ENCODE assay signal across 8 mouse cellular contexts in genomic region chr14:47648706-47649630, GRCm38 (mm10). TPM values are rescaled to one million over a fixed set of nuclear protein-coding genes. Genes with fewer than 3 reads are reported as not detected.
DNase-seq lines count a peak whose midpoint lies in the region; ATAC-seq and TF ChIP-seq lines count a peak whose summit lies in the region.

No protein-coding gene starts in this region.

- H3K4me1 ChIP-seq in forebrain, embryonic 11.5 days (replicated peaks; ENCODE audit: control insufficient read depth, insufficient read depth, low read length), result peaks cover 5% of the 10 kb centered on the region; the same call in 1 of the 2 replicates
- H3K4me1 ChIP-seq in heart, embryonic 16.5 days (ENCODE audit: control insufficient read depth, insufficient read depth, low read length), result peaks cover 28% of the 10 kb centered on the region
- H3K4me1 ChIP-seq in liver, embryonic 15.5 days (replicated peaks), result peaks cover 16% of the 10 kb centered on the region
- peaks cover 9% of the 10 kb centered on the region for H3K4me1 ChIP-seq in neural tube, embryonic 12.5 days
- H3K4me1 ChIP-seq in stomach, postnatal 0 days (replicated peaks; ENCODE audit: control insufficient read depth, insufficient read depth), result no peaks in the 10 kb centered on the region

- H3K9ac ChIP-seq in forebrain, embryonic 11.5 days (ENCODE audit: low read length), result peak overlapping the region; percentile 97
- H3K9ac ChIP-seq in heart, embryonic 16.5 days (ENCODE audit: low read length), result peak overlapping the region; percentile 99
- peak overlapping the region; percentile 80 for H3K9ac ChIP-seq in liver, embryonic 15.5 days
- peak overlapping the region; percentile 94 for H3K9ac ChIP-seq in neural tube, embryonic 12.5 days
- H3K9ac ChIP-seq in stomach, postnatal 0 days (ENCODE audit: low read length), result peak overlapping the region; percentile 95

- peak overlapping the region; percentile 87 for H3K27ac ChIP-seq in forebrain, embryonic 11.5 days (ENCODE audit: low read depth, low read length)
- H3K27ac ChIP-seq in heart, embryonic 16.5 days (ENCODE audit: low read length), result peak overlapping the region; percentile 98
- peak overlapping the region; percentile 87 for H3K27ac ChIP-seq in liver, embryonic 15.5 days (replicated peaks)
- peak overlapping the region; percentile 85 for H3K27ac ChIP-seq in neural tube, embryonic 12.5 days
- H3K27ac ChIP-seq in stomach, postnatal 0 days (replicated peaks), result peak overlapping the region; percentile 97

- no peaks in the 10 kb centered on the region for H3K27me3 ChIP-seq in forebrain, embryonic 11.5 days (ENCODE audit: control insufficient read depth, insufficient read depth, low read length)
- no peaks in the 10 kb centered on the region for H3K27me3 ChIP-seq in heart, embryonic 16.5 days (ENCODE audit: control insufficient read depth, insufficient read depth, low read length)
- H3K27me3 ChIP-seq in liver, embryonic 15.5 days, result peaks cover 23% of the 10 kb centered on the region
- H3K27me3 ChIP-seq in neural tube, embryonic 12.5 days (replicated peaks), result no peaks in the 10 kb centered on the region
- no peaks in the 10 kb centered on the region; the same call in 1 of the 2 replicates for H3K27me3 ChIP-seq in stomach, postnatal 0 days (ENCODE audit: control insufficient read depth, insufficient read depth, low read length)

- ATAC-seq in CD4-positive, CD25-positive, alpha-beta regulatory T cell, adult 4 months, result peak; percentile 64
- peak; percentile 95 for ATAC-seq in forebrain, embryonic 11.5 days (replicated peaks; ENCODE audit: low FRiP score)
- ATAC-seq in heart, embryonic 16.5 days (replicated peaks; ENCODE audit: extremely low read depth, insufficient read depth, low FRiP score), result peak; percentile 93
- ATAC-seq in liver, embryonic 15.5 days (ENCODE audit: insufficient read depth), result peak; percentile 89
- ATAC-seq in neural tube, embryonic 12.5 days (ENCODE audit: low FRiP score, low read depth), result peak; percentile 94
- ATAC-seq in stomach, postnatal 0 days (ENCODE audit: low FRiP score, low TSS enrichment), result peak; percentile 96

- no peak for TF ChIP-seq CTCF in stomach, postnatal 0 days (IDR thresholded peaks at IDR 0.05; ENCODE audit: low read depth)

- peak overlapping the region; percentile 93 for H3K4me3 ChIP-seq in forebrain, embryonic 11.5 days (ENCODE audit: low read depth, low read length)
- H3K4me3 ChIP-seq in heart, embryonic 16.5 days (ENCODE audit: low read length), result peak overlapping the region; percentile 98
- peak overlapping the region; percentile 83 for H3K4me3 ChIP-seq in liver, embryonic 15.5 days (replicated peaks)
- peak overlapping the region; percentile 97 for H3K4me3 ChIP-seq in neural tube, embryonic 12.5 days
- peak overlapping the region; percentile 91 for H3K4me3 ChIP-seq in stomach, postnatal 0 days (ENCODE audit: low read depth, low read length)

- no peaks in the 10 kb centered on the region for H3K9me3 ChIP-seq in forebrain, embryonic 11.5 days (ENCODE audit: control insufficient read depth, low read length)
- H3K9me3 ChIP-seq in heart, embryonic 16.5 days (replicated peaks; ENCODE audit: control insufficient read depth, low read length), result no peaks in the 10 kb centered on the region
- H3K9me3 ChIP-seq in liver, embryonic 15.5 days (replicated peaks), result no peaks in the 10 kb centered on the region
- no peaks in the 10 kb centered on the region for H3K9me3 ChIP-seq in neural tube, embryonic 12.5 days
- no peaks in the 10 kb centered on the region for H3K9me3 ChIP-seq in stomach, postnatal 0 days (ENCODE audit: control insufficient read depth, low read length)

- 1% methylated on average over 45 of the region's 82 CpGs for WGBS in forebrain, embryonic 11.5 days
- under 1% methylated on average over 81 of the region's 82 CpGs for WGBS in heart, embryonic 16.5 days
- WGBS in liver, embryonic 15.5 days (ENCODE audit: insufficient replicate concordance), result 1% methylated on average over 82 of the region's 82 CpGs
- under 1% methylated on average over 82 of the region's 82 CpGs for WGBS in neural tube, embryonic 12.5 days
- WGBS in stomach, postnatal 0 days, result 1% methylated on average over 58 of the region's 82 CpGs

- DNase-seq in c-Kit-negative CD71-positive TER-119-positive erythroid progenitor cells, embryonic 14.5 days (ENCODE audit: low read depth, low spot score), result peak; percentile 31
- DNase-seq in forebrain, embryonic 11.5 days (ENCODE audit: low spot score), result peak; percentile 91
- DNase-seq in kidney, postnatal 36 days, result peak; percentile 85 to 92
- peak; percentile 86 for DNase-seq in stomach, postnatal 0 days (ENCODE audit: low spot score)

- H3K4me2 ChIP-seq in forebrain, embryonic 11.5 days (ENCODE audit: low read depth, low read length, severe bottlenecking), result peak overlapping the region; percentile 81
- H3K4me2 ChIP-seq in heart, embryonic 16.5 days (ENCODE audit: low read depth, low read length), result peak overlapping the region; percentile 72
- H3K4me2 ChIP-seq in liver, embryonic 15.5 days, result peak overlapping the region; percentile 97
- H3K4me2 ChIP-seq in neural tube, embryonic 12.5 days (replicated peaks), result peak overlapping the region; percentile 59
- peak overlapping the region; percentile 74 for H3K4me2 ChIP-seq in stomach, postnatal 0 days (replicated peaks; ENCODE audit: low read depth)

- no peak for TF ChIP-seq EP300 in stomach, postnatal 0 days (optimal IDR thresholded peaks at IDR 0.05)

- no peaks in the 10 kb centered on the region for H3K36me3 ChIP-seq in forebrain, embryonic 11.5 days (ENCODE audit: control insufficient read depth, insufficient read depth, low read length)
- H3K36me3 ChIP-seq in heart, embryonic 16.5 days (ENCODE audit: control insufficient read depth, insufficient read depth), result no peaks in the 10 kb centered on the region
- no peaks in the 10 kb centered on the region for H3K36me3 ChIP-seq in liver, embryonic 15.5 days (replicated peaks)
- H3K36me3 ChIP-seq in neural tube, embryonic 12.5 days, result no peaks in the 10 kb centered on the region
- no peaks in the 10 kb centered on the region for H3K36me3 ChIP-seq in stomach, postnatal 0 days (ENCODE audit: control insufficient read depth, insufficient read depth, low read length)

RNA-seq across cellular contexts. Expression of gene Ktn1, which starts 0.7 kb away (rescaled TPM):
- polyA plus RNA-seq in CD4-positive, CD25-positive, alpha-beta regulatory T cell, adult 4 months (2017; shearing (Covaris generic)), result 10 to 100 TPM; 60.6 to 67.2 TPM
- polyA plus RNA-seq in forebrain, embryonic 11.5 days (2014; fragmentation: Nextera tagmentation; extraction: Ambion mirVana), result 85.1 and 106 TPM in 2 replicates
- polyA plus RNA-seq in heart, embryonic 16.5 days (2015; fragmentation: Nextera tagmentation; extraction: Ambion mirVana), result 57.9 and 66.6 TPM in 2 replicates
- polyA plus RNA-seq in liver, embryonic 15.5 days (2015; fragmentation: Nextera tagmentation; extraction: Ambion mirVana), result 8.2 and 8.7 TPM in 2 replicates
- polyA plus RNA-seq in neural tube, embryonic 12.5 days (2016; fragmentation: Nextera tagmentation; extraction: Ambion mirVana), result 83.0 and 88.3 TPM in 2 replicates
- 40.7 and 48.8 TPM in 2 replicates for polyA plus RNA-seq in stomach, postnatal 0 days (2015; fragmentation: Nextera tagmentation; extraction: Ambion mirVana)

Comparison
In these comparisons a context has a peak if more than half of its experiments do, and no peak if none do; other contexts are left out.
1. Peak in every context shown above with its lines: DNase-seq, ATAC-seq, H3K4me3 ChIP-seq and H3K27ac ChIP-seq.
2. DNase-seq: peak in every context shown above with its lines; median percentile 91 in forebrain, embryonic 11.5 days; 88 in kidney, postnatal 36 days; 86 in stomach, postnatal 0 days; 31 in c-Kit-negative CD71-positive TER-119-positive erythroid progenitor cells, embryonic 14.5 days.